Mouse (Mus musculus) neural tube, embryonic 15.5 days (tissue): ENCODE results near the gene Ttc23. TPM values are rescaled to one million over a fixed set of nuclear protein-coding genes. Genes with fewer than 3 reads are reported as not detected.

Source experiments
- ATAC-seq: fragments of 200-750 bp; cut with Nextera tagmentation; 2 replicates; pipeline ENCODE4 v1.8.0; 2017; ENCODE audit warnings: mild to moderate bottlenecking, moderate TSS enrichment, moderate library complexity; ENCODE audit not compliant: low FRiP score
- H3K27ac ChIP-seq: fragments of 300-500 bp; sonication (generic); replicated peaks from 2 replicates; pipeline ENCODE4 v1.5.1; 2015; ENCODE audit warnings: mild to moderate bottlenecking, inconsistent platforms
- H3K27me3 ChIP-seq: fragments of 300-500 bp; sonication (generic); replicated peaks from 2 replicates; pipeline ENCODE4 v1.6.1; 2015; ENCODE audit warnings: inconsistent platforms
- H3K36me3 ChIP-seq: fragments of 300-500 bp; sonication (generic); 2 replicates; pipeline ENCODE4 v1.6.1; 2015; ENCODE audit warnings: inconsistent platforms
- H3K4me1 ChIP-seq: fragments of 300-500 bp; sonication (generic); 2 replicates; pipeline ENCODE4 v1.6.1; 2015; ENCODE audit warnings: inconsistent platforms
- H3K4me2 ChIP-seq: fragments of 300-500 bp; sonication (generic); 2 replicates; pipeline ENCODE4 v1.6.1; 2015; ENCODE audit warnings: inconsistent platforms, mild to moderate bottlenecking, moderate library complexity
- H3K4me3 ChIP-seq: fragments of 300-500 bp; sonication (generic); replicated peaks from 2 replicates; pipeline ENCODE4 v1.5.1; 2015; ENCODE audit warnings: mild to moderate bottlenecking, inconsistent platforms
- H3K9ac ChIP-seq: fragments of 300-500 bp; sonication (generic); replicated peaks from 2 replicates; pipeline ENCODE4 v1.6.1; 2015; ENCODE audit warnings: mild to moderate bottlenecking, inconsistent platforms
- H3K9me3 ChIP-seq: fragments of 300-500 bp; sonication (generic); replicated peaks from 2 replicates; pipeline ENCODE4 v1.6.1; 2016; ENCODE audit warnings: inconsistent platforms
- WGBS: fragments of 180-500 bp; shearing (Covaris S2); methylation state at CpG from one replicate; pipeline ENCODE4 v1.1.7; 2015; ENCODE audit warnings: mixed read lengths; 5-methylcytosine and 5-hydroxymethylcytosine counted together
- polyA plus RNA-seq: library from polyadenylated mRNA; unstranded; fragments of >200 nt; fragmentation: Nextera tagmentation; extraction: Ambion mirVana; gene quantifications from 2 replicates; pipeline ENCODE4 v1.2.1, GENCODE M21; 2015

Ttc23 gene
- polyA plus RNA-seq, 1 experiment from 2014 or later = 6.1 TPM

- Histone ChIP-seq H3K4me2 (peak overlapping the region; percentile 81), H3K9ac (peak overlapping the region; percentile 82), H3K27ac (peak overlapping the region; percentile 92), H3K36me3 (no peaks in the 10 kb centered on the region), H3K4me1 (peaks cover 20% of the 10 kb centered on the region), H3K4me3 (peak overlapping the region; percentile 92), H3K27me3 (no peaks in the 10 kb centered on the region), H3K9me3 (no peaks in the 10 kb centered on the region)
- WGBS = under 1% methylated on average over 15 of the region's 15 CpGs
- no peak; the same call in 1 of the 2 replicates for ATAC-seq
Observed at GRCm38 (mm10) chr7:67645681-67646014, 1.6 kb upstream of the Ttc23 start.

- 4% methylated on average over 6 of the region's 6 CpGs for WGBS
- peaks cover 20% of the 10 kb centered on the region for H3K4me1 ChIP-seq
- peak overlapping the region; percentile 92 for H3K27ac ChIP-seq
- ATAC-seq = no peak
- no peaks in the 10 kb centered on the region for H3K27me3 ChIP-seq
- H3K9me3 ChIP-seq = no peaks in the 10 kb centered on the region
- H3K9ac ChIP-seq = peak overlapping the region; percentile 82
- H3K4me3 ChIP-seq = peak overlapping the region; percentile 92
- H3K36me3 ChIP-seq = no peaks in the 10 kb centered on the region
- peak overlapping the region; percentile 81 for H3K4me2 ChIP-seq
Observed at GRCm38 (mm10) chr7:67646131-67646530, 1.1 kb upstream of the Ttc23 start.

GRCm38 (mm10) chr7:67648376-67648775 is 1.2 kb downstream of the Ttc23 start:
- Histone ChIP-seq H3K9me3 (no peaks in the 10 kb centered on the region), H3K36me3 (no peaks in the 10 kb centered on the region), H3K4me2 (peak overlapping the region; percentile 46), H3K27me3 (no peaks in the 10 kb centered on the region), H3K9ac (no peak overlapping the region), H3K27ac (no peak overlapping the region), H3K4me1 (peaks cover 18% of the 10 kb centered on the region), H3K4me3 (no peak overlapping the region)
- ATAC-seq = no peak
- WGBS = 77% methylated on average over 4 of the region's 4 CpGs

GRCm38 (mm10) chr7:67652211-67652610 is 5.0 kb downstream of the Ttc23 start:
- no peak for ATAC-seq
- no peak overlapping the region for H3K9ac ChIP-seq
- no peaks in the 10 kb centered on the region for H3K27me3 ChIP-seq
- H3K4me1 ChIP-seq = no peaks in the 10 kb centered on the region
- WGBS = 36% methylated on average over 5 of the region's 5 CpGs
- H3K27ac ChIP-seq = no peak overlapping the region
- no peaks in the 10 kb centered on the region for H3K36me3 ChIP-seq
- no peak overlapping the region for H3K4me3 ChIP-seq
- no peak overlapping the region for H3K4me2 ChIP-seq
- no peaks in the 10 kb centered on the region for H3K9me3 ChIP-seq

GRCm38 (mm10) chr7:67654668-67655067 is 7.5 kb downstream of the Ttc23 start:
- Histone ChIP-seq H3K4me2 (no peak overlapping the region), H3K4me1 (no peaks in the 10 kb centered on the region), H3K27ac (no peak overlapping the region), H3K9ac (no peak overlapping the region), H3K9me3 (no peaks in the 10 kb centered on the region), H3K27me3 (no peaks in the 10 kb centered on the region), H3K4me3 (no peak overlapping the region), H3K36me3 (no peaks in the 10 kb centered on the region)
- WGBS = 87% methylated on average over 7 of the region's 7 CpGs
- no peak for ATAC-seq

- Histone ChIP-seq H3K27me3 (no peaks in the 10 kb centered on the region), H3K27ac (no peak overlapping the region), H3K4me2 (no peak overlapping the region), H3K4me3 (no peak overlapping the region), H3K4me1 (no peaks in the 10 kb centered on the region), H3K9ac (no peak overlapping the region), H3K36me3 (no peaks in the 10 kb centered on the region), H3K9me3 (no peaks in the 10 kb centered on the region)
- no peak for ATAC-seq
- WGBS = 18% methylated on average over 1 of the region's 1 CpGs
Observed at GRCm38 (mm10) chr7:67655186-67655585, 8.0 kb downstream of the Ttc23 start.

GRCm38 (mm10) chr7:67658110-67658509 is 10.9 kb downstream of the Ttc23 start:
- WGBS = 92% methylated on average over 4 of the region's 4 CpGs
- H3K4me1 ChIP-seq = no peaks in the 10 kb centered on the region
- no peak for ATAC-seq
- H3K4me3 ChIP-seq = no peak overlapping the region
- H3K36me3 ChIP-seq = no peaks in the 10 kb centered on the region
- H3K27ac ChIP-seq = no peak overlapping the region
- no peak overlapping the region for H3K4me2 ChIP-seq
- H3K9me3 ChIP-seq = no peaks in the 10 kb centered on the region
- H3K27me3 ChIP-seq = no peaks in the 10 kb centered on the region
- H3K9ac ChIP-seq = no peak overlapping the region

GRCm38 (mm10) chr7:67662424-67662823 is 15.2 kb downstream of the Ttc23 start:
- Histone ChIP-seq H3K36me3 (no peaks in the 10 kb centered on the region), H3K9me3 (no peaks in the 10 kb centered on the region), H3K4me2 (no peak overlapping the region), H3K27ac (no peak overlapping the region), H3K4me3 (no peak overlapping the region), H3K27me3 (no peaks in the 10 kb centered on the region), H3K4me1 (no peaks in the 10 kb centered on the region), H3K9ac (no peak overlapping the region)
- WGBS = 89% methylated on average over 5 of the region's 5 CpGs
- ATAC-seq = no peak

- no peaks in the 10 kb centered on the region for H3K36me3 ChIP-seq
- no peaks in the 10 kb centered on the region for H3K9me3 ChIP-seq
- H3K27ac ChIP-seq = no peak overlapping the region
- WGBS = 68% methylated on average over 14 of the region's 14 CpGs
- no peak overlapping the region for H3K4me3 ChIP-seq
- no peak overlapping the region for H3K9ac ChIP-seq
- ATAC-seq = no peak
- H3K4me1 ChIP-seq = no peaks in the 10 kb centered on the region
- H3K4me2 ChIP-seq = no peak overlapping the region
- H3K27me3 ChIP-seq = no peaks in the 10 kb centered on the region
Observed at GRCm38 (mm10) chr7:67663981-67664694, 16.9 kb downstream of the Ttc23 start.

- WGBS = 90% methylated on average over 1 of the region's 1 CpGs
- no peak overlapping the region for H3K4me3 ChIP-seq
- H3K36me3 ChIP-seq = no peaks in the 10 kb centered on the region
- H3K4me1 ChIP-seq = no peaks in the 10 kb centered on the region
- H3K4me2 ChIP-seq = no peak overlapping the region
- ATAC-seq = no peak
- H3K9ac ChIP-seq = no peak overlapping the region
- H3K27ac ChIP-seq = no peak overlapping the region
- H3K9me3 ChIP-seq = no peaks in the 10 kb centered on the region
- no peaks in the 10 kb centered on the region for H3K27me3 ChIP-seq
Observed at GRCm38 (mm10) chr7:67670965-67671364, 23.8 kb downstream of the Ttc23 start.

- no peak overlapping the region; the same call in 1 of the 2 replicates for H3K4me2 ChIP-seq
- H3K9me3 ChIP-seq = no peaks in the 10 kb centered on the region
- ATAC-seq = peak; percentile 88
- H3K4me1 ChIP-seq = no peaks in the 10 kb centered on the region
- no peak overlapping the region for H3K27ac ChIP-seq
- H3K9ac ChIP-seq = no peak overlapping the region
- H3K27me3 ChIP-seq = no peaks in the 10 kb centered on the region
- no peak overlapping the region for H3K4me3 ChIP-seq
- 12% methylated on average over 10 of the region's 10 CpGs for WGBS
- no peaks in the 10 kb centered on the region for H3K36me3 ChIP-seq
Observed at GRCm38 (mm10) chr7:67672650-67673049, 25.4 kb downstream of the Ttc23 start.

GRCm38 (mm10) chr7:67673656-67674055 is 26.4 kb downstream of the Ttc23 start:
- 84% methylated on average over 5 of the region's 5 CpGs for WGBS
- Histone ChIP-seq H3K27me3 (no peaks in the 10 kb centered on the region), H3K27ac (no peak overlapping the region), H3K4me3 (no peak overlapping the region), H3K9ac (no peak overlapping the region), H3K9me3 (no peaks in the 10 kb centered on the region), H3K4me2 (no peak overlapping the region), H3K36me3 (no peaks in the 10 kb centered on the region), H3K4me1 (no peaks in the 10 kb centered on the region)
- ATAC-seq = no peak
